Mouse (Mus musculus): Measurements from ENCODE around the gene Tnnt1.

Gene Tnnt1

GRCm38 (mm10) chr7:4497271-4497903 lies 18.8 kb downstream of the Tnnt1 start:
- no peak for DNase-seq (ENCODE audit: low read depth)

DNA sequence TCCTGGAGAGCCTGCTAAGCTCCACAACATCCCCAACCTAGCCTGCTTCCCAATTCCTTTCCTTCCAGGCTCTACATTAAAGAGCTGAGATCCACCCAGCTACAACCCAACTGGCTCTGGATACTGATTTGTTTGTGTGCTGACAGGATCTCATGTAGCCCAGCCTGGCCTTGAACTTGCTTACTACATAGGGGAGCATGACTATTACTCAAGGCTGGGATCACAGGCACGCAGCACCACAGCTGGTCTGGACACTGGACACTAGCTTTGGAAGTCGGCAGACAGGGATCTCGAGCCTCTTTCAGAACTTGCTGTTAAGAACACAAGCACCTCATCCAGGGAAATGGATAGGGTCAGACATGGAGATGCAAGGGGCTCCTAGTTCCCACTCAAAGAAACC lies 19.7 kb downstream of the Tnnt1 start:
- DNase-seq (ENCODE audit: low read depth), result no peak

GRCm38 (mm10) chr7:4493991-4494390 lies 22.2 kb downstream of the Tnnt1 start:
- no peak for DNase-seq (ENCODE audit: low read depth)

- peak; percentile 19 for DNase-seq (ENCODE audit: low read depth)
Measured at GRCm38 (mm10) chr7:4492284-4493224, 23.6 kb downstream of the Tnnt1 start.

GRCm38 (mm10) chr7:4491308-4491707 lies 24.9 kb downstream of the Tnnt1 start:
- no peak for DNase-seq (ENCODE audit: low read depth)

DNA sequence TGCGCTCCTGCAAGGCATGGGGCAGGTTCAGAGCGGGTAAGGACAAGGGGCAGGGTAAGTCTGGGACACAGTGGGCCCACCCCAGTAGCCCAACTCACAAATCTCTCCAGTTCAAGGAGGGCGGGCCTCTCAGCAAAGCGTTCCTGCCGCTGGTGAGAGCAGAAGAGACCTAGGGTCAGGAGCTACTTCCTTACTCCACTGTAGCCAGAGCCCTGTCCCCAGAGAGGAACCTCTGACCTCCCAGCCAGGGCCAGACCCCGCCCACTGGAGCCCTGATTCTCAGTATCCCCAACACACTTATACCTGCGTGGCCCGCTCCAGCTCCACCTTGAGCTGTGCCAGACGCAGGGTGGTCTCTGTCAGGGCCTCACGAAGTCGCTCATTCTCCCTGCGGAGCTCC lies 33.9 kb downstream of the Tnnt1 start:
- no peak for DNase-seq (ENCODE audit: low read depth)

- DNase-seq (ENCODE audit: low read depth), result peak; percentile 76
Measured at GRCm38 (mm10) chr7:4479674-4480073, 36.5 kb downstream of the Tnnt1 start.

DNA sequence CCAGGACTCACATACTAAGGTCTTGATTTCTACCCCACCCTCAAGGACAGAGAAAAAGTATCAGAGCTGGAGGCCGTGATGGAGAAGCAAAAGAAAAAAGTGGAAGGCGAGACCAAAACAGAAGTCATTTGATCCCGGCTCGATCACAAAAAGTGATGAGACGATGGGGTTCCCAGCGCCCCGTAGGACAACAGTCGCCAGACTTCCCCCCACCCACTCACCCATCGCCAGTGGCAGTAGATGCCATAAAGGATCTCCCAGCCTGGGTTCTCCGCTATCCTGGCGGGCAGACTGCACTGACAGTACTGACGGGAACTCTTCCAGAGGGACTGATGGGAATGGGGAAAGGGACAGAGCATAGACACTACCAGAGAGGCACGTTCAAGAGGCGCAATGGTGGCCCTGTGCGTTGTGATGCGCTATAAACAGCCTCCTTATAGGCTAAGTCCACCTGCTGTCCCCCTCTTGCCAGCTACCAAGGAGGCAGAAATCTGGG lies 37.3 kb downstream of the Tnnt1 start:
- no peak for DNase-seq (ENCODE audit: low read depth)

DNA sequence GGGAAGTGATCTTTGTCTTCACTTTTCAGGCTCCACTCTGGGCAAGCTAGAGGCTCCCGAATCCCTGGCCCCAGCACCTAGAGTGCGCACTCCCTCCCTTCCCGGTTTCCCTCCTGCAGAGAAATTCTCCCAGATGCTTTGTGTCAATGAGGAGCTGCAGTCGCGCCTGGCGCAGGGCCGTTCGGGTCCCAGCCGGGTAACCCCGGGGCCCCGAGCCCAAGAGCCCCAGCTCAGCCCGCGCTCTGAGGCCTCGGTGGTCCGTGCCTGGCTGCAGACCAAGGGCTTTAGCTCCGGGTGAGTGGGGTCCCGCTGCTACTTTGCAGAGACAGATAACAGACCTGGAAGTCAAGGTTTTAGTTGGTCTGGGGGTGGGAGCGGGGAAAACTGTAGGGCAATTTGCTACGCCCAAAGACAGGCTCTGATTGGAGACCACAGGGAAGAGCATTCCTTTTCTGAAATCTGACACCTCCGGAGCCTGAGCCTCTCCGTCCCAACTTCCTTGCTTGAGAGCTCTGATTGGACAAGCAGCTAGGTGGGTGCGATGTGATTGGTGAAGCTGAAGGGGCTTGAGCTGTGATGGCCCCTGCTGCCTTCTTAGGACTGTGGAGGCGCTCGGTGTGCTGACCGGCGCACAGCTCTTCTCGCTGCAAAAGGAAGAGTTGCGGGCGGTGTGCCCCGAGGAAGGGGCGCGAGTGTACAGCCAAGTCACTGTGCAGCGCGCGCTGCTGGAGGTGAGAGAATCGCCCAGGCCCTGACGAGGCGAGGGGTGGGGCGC lies 38.0 kb downstream of the Tnnt1 start:
- DNase-seq (ENCODE audit: low read depth), result peak; percentile 91

DNA sequence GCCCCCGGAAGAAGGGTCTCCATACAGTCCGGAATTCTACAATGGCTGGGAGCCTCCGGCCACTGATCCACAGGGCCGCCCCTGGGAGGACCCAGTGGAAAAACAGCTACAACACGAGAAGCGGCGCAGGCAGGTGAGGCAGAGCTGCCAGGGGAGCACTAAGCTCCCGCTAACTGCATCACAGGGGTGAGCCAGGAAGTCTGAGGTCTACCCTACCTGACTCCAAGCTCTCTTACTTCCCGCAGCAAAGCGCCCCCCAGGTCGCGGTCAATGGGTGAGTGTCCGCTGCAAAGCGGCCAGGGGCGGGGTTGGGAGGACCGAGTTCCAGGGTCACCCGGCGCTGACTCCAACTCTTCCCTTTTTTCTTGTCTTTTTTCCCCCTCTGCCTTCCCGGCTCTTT lies 42.2 kb downstream of the Tnnt1 start:
- no peak for DNase-seq (ENCODE audit: low read depth)

DNA sequence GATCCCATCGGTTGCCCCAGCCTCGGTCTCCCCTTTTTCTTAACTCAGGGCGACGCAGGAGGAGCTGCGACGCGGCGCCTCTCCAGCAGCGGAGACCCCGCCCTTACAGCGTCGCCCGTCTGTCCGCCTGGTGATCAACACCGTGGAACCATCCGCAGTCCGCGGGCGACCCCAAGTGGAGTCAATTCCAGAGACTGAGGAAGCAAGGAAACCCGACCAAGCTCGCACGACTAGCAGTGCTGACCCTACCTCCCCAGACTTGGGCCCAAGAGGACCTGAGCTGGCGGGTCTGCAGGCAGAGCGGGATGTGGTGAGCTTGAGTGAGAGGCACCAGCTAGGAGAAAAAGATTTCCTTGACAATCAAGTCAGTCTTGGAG lies 45.0 kb downstream of the Tnnt1 start:
- peak; percentile 89 for DNase-seq (ENCODE audit: low read depth)

GRCm38 (mm10) chr7:4470275-4471178 lies 45.7 kb downstream of the Tnnt1 start:
- peak; percentile 47 for DNase-seq (ENCODE audit: low read depth)

GRCm38 (mm10) chr7:4467801-4468200 lies 48.4 kb downstream of the Tnnt1 start:
- DNase-seq (ENCODE audit: low read depth), result no peak

DNA sequence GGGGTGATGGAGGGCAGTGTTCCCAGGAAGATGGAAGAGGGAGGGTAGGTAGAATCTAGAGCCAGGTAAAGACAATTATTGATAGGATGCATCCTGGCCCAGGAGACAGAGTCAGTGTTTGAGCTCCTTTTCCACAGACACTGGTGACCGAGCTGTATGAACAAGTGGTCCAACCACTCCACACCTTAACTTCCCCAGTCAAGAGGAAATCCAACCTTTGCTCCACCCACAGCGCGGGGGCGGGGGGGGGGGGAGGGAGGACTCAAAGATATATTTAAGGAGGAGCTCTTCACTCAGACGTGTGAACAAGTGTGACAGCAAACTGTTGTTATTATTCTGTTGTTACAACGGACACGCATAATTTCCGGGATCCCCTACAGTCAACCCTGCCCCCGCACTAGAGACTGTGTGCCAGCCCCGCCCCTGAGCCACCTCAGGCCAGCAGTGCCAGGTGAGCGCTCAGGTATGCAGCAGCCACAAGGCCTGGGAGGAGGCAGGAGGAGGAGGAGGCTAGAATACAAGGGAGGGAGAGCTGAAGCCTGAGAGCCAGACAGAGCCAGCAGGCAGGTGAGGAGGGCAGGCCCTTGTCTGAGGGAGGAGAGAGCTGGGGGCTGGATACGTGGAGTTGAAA lies 51.9 kb downstream of the Tnnt1 start:
- DNase-seq (ENCODE audit: low read depth), result no peak

- DNase-seq (ENCODE audit: low read depth), result no peak
Measured at GRCm38 (mm10) chr7:4460576-4461434, 55.4 kb downstream of the Tnnt1 start, which contains the start of gene Eps8l1. Eps8l1 (plus strand) TSS chr7:4460674.
